Mouse (Mus musculus) splenic B cell, adult 2 months (primary cell): ENCODE data around the gene Gm16381.
"Not testable (repeated sequence)": the region's sequence is repeated elsewhere in the genome, so short reads cannot be mapped to it uniquely, and the experiment has no call there.

Source experiments
- DNase-seq: peaks from one replicate; pipeline ENCODE4 v3.0.0-alpha.2; 2011; ENCODE audit warnings: low read depth, low spot score
- H3K27me3 ChIP-seq: 2 replicates; pipeline ENCODE4 v1.6.1; 2012; ENCODE audit warnings: mild to moderate bottlenecking, low read length, moderate library complexity, mixed read lengths; ENCODE audit not compliant: control insufficient read depth, poor library complexity, insufficient read depth, severe bottlenecking
- H3K36me3 ChIP-seq: 2 replicates; pipeline ENCODE4 v1.6.1; 2012; ENCODE audit warnings: mild to moderate bottlenecking, low read length, moderate library complexity, mixed read lengths; ENCODE audit not compliant: control insufficient read depth, poor library complexity, insufficient read depth, severe bottlenecking

Gene Gm16381

DNA sequence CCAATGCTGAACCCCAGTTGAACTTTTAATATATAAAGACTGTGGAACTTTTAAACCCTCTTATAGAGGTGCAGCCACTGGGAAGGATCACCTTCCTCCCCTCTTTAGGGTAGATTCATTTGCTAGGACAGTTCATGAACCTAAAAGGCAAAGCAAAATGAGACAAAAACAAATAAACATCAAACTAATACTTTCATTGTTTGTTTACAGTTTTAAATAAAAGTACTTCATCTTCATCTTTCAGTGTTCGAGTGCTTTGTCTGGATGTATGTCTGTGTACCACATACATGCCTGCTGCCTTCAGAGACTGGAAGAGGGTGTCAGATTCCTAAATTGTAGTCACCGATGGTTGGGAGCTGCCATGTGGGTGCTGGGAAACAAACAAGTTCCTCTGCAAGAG is at the start of gene Gm16381:
Gm16381 (minus strand) TSS at position 101 of the 400 bp plus-strand sequence.
- DNase-seq, H3K27me3 ChIP-seq, H3K36me3 ChIP-seq: not testable (repeated sequence)

DNA sequence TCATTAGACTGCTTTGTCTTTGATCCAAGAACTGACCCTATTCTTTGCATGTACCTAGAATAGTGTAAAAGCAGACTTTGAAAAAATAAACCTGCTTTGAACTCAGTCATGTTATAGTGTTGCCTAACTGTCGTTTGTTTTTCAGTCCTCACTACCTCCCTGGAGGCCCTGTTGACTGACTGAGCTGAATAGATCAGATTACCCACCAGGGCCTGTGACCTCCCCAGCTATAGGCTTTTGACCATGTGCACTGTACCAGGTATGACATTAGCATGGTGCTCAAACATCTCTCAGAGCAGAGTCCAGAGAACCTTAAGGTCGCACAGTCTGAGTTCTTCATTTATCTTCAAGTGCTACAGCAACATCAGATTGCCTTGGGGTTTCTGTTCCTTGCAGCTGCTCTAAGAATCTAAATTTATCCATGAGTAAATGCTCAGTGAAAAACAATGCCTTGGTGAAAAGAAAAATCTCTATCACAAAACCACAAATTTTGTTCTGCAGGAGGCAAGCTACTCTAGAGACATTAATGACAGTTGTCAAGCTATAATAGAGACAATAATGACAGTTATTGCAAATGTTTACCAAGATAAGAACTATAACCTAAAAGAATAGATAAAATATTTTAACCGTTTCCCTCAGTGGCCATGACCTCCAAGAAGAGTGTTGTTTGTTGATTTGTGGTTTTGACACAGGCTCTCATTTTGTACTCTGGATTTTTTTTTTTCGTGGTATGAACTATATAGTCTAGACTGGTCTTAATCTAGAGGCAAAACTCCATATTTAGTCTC is 8.7 kb upstream of the Gm16381 start:
- not testable (repeated sequence) for H3K36me3 ChIP-seq, DNase-seq

DNA sequence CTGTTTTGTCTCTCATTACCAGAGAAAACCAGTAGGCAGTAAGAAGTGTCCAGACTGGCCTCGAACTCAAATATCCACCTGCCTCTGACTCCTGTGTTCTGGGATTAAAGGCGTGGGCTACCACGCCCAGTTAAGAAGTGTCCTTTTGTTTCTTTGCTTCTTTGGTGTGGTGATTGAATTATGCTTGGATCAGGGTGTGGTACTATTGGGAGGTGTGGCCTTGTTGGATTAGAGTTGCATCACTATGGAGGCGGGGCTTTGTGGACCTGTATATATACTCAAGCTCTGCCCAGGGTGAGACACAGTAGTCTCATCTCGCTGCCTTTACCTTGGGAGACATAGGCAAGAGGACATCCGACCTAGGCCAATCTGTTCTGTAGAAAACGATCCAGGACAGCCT is 25.9 kb downstream of the Gm16381 start, which contains the start of gene Gm4027:
Gm4027 (plus strand) TSS at position 301 of the 400 bp plus-strand sequence.
- DNase-seq: not testable (repeated sequence)

More for the DNA sequence above, 8.7 kb upstream of the Gm16381 start:
- not testable (repeated sequence) for H3K27me3 ChIP-seq

DNA sequence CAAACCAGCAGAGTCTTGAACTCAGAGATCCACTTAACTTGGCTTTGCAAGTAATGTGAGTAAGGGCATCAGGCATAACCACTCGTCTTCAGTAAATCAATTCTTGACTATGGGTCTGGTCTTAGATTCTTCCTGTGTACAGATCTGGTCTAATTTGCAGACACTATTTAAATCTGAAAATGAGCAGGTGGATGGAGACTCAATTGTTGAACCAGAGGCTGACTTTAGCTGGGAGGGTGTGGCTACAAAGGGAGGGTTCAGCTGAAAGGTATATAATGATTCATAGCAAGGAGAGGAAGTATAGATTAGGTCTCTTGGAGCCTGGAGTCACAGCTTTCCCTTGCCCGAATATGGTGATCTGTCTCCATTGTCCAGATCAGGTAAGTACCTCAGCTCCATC is 42.0 kb downstream of the Gm16381 start, which contains the start of gene Oog1:
Oog1 (plus strand) TSS at position 301 of the 400 bp plus-strand sequence.
- H3K36me3 ChIP-seq, H3K27me3 ChIP-seq, DNase-seq: not testable (repeated sequence)

More for the DNA sequence above, 25.9 kb downstream of the Gm16381 start, which contains the start of gene Gm4027:
- H3K36me3 ChIP-seq, H3K27me3 ChIP-seq: not testable (repeated sequence)

DNA sequence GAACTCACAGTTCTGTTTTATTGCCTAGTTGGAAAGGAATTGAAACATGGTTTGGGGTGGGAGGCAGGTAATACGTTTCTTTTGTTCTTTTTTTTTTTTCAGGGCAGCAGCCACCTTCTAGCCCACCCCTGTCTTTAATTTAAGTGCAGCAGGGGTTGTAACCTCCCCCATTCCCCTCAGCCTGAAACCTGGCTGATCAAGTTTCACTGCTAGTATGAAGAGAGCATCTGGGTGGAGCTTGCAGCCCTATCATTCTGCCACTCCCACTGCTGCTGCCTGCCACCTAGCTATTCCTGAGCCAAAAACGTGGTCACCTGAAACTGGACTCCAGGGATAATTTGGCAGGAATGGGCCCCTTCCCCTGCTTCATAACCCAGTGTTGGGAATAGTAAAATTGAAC is 43.0 kb downstream of the Gm16381 start:
- not testable (repeated sequence) for H3K27me3 ChIP-seq, DNase-seq, H3K36me3 ChIP-seq
